Mouse (Mus musculus) limb, embryonic 14.5 days (tissue): ENCODE results near the gene Ccdc93. TPM values are rescaled to one million over a fixed set of nuclear protein-coding genes. Genes with fewer than 3 reads are reported as not detected.
A peak's percentile ranks its signal among the peaks of the same experiment; 100 is the strongest.

Source experiments
- ATAC-seq: fragments of 200-750 bp; cut with Nextera tagmentation; 2 replicates; pipeline ENCODE4 v1.8.0; 2017; ENCODE audit warnings: low read depth, moderate number of reproducible peaks, moderate TSS enrichment; ENCODE audit not compliant: low FRiP score
- DNase-seq: peaks from one replicate; pipeline ENCODE4 v3.0.0-alpha.2; 2015; ENCODE audit warnings: low spot score
- H3K27ac ChIP-seq: fragments of 300-500 bp; sonication (generic); replicated peaks from 2 replicates; pipeline ENCODE4 v1.5.1; 2014; ENCODE audit warnings: low read depth, mild to moderate bottlenecking, low read length, moderate library complexity, mixed read lengths
- H3K27me3 ChIP-seq: fragments of 300-500 bp; sonication (generic); 2 replicates; pipeline ENCODE4 v1.6.1; 2014; ENCODE audit warnings: low read length, mixed read lengths; ENCODE audit not compliant: control insufficient read depth, insufficient read depth
- H3K36me3 ChIP-seq: fragments of 300-500 bp; sonication (generic); 2 replicates; pipeline ENCODE4 v1.6.1; 2014; ENCODE audit warnings: mild to moderate bottlenecking, low read length, moderate library complexity, mixed read lengths; ENCODE audit not compliant: control insufficient read depth, insufficient read depth
- H3K4me1 ChIP-seq: fragments of 300-500 bp; sonication (generic); 2 replicates; pipeline ENCODE4 v1.6.1; 2014; ENCODE audit warnings: antibody characterized with exemption, low read length, mixed read lengths; ENCODE audit not compliant: control insufficient read depth, insufficient read depth
- H3K4me2 ChIP-seq: fragments of 300-500 bp; sonication (generic); replicated peaks from 2 replicates; pipeline ENCODE4 v1.6.1; 2014; ENCODE audit warnings: low read depth, mild to moderate bottlenecking, low read length, moderate library complexity; ENCODE audit not compliant: severe bottlenecking
- H3K4me3 ChIP-seq: fragments of 300-500 bp; sonication (generic); replicated peaks from 2 replicates; pipeline ENCODE4 v1.5.1; 2014; ENCODE audit warnings: low read length
- H3K9ac ChIP-seq: fragments of 300-500 bp; sonication (generic); 2 replicates; pipeline ENCODE4 v1.6.1; 2014; ENCODE audit warnings: mild to moderate bottlenecking, low read depth, low read length, moderate library complexity; ENCODE audit not compliant: severe bottlenecking
- H3K9me3 ChIP-seq: fragments of 300-500 bp; sonication (generic); 2 replicates; pipeline ENCODE4 v1.6.1; 2016; ENCODE audit warnings: low read length; ENCODE audit not compliant: control insufficient read depth
- POLR2A ChIP-seq: fragments of 200-500 bp; IDR thresholded peaks from 2 replicates; pipeline ENCODE4 v1.8.0; 2012; ENCODE audit warnings: inconsistent platforms, mild to moderate bottlenecking, moderate library complexity, borderline replicate concordance; ENCODE audit not compliant: insufficient read depth, insufficient read length; ENCODE audit errors: extremely low read depth
- WGBS: fragments of 180-500 bp; shearing (Covaris S2); extraction: QIAGEN DNeasy Blood & Tissue Kit; methylation state at CpG from one replicate; pipeline ENCODE4 v1.1.7; 2014; 5-methylcytosine and 5-hydroxymethylcytosine counted together
- polyA plus RNA-seq, 2 experiments: library from polyadenylated mRNA; depleted of rRNA in 1 of 2; stranded (reverse) in 1 of 2; unstranded in 1 of 2; fragments of >200 nt; fragmentation: Nextera tagmentation in 1 of 2; extraction: Ambion mirVana in 1 of 2; gene quantifications; 2 replicates each; pipeline versions ENCODE4 v1.2.1 to v1.2.3; 2012 to 2014

Ccdc93 gene
- polyA plus RNA-seq, 2 experiments, result 12.0 to 16.8 TPM

DNA sequence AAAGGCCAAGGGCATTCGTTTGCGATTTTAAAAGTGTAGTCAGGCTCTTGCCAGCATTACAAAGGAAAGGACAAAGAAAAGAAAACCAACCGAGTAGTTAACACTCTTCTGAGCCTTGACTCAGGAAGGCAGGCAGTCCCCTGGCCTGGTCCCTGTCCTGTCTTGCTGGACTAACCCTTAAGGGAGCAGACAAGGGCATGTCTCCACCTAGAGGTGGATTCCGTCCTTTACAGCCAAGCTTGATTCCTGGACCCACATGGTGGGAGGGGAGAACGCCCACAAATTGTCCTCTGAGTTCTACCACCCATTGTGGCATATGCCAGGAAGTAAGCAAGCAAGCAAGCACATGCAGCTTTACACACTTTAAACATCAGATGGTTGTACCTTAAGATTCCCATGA, 59.4 kb downstream of the Ccdc93 start:
- peaks cover 73% of the 10 kb centered on the region for H3K36me3 ChIP-seq
- no peak for TF ChIP-seq POLR2A
- H3K27me3 ChIP-seq, result no peaks in the 10 kb centered on the region
- H3K4me2 ChIP-seq, result no peak overlapping the region
- no peak overlapping the region for H3K4me3 ChIP-seq
- peak; percentile 42 for DNase-seq
- H3K9ac ChIP-seq, result no peak overlapping the region
- H3K4me1 ChIP-seq, result no peaks in the 10 kb centered on the region
- H3K9me3 ChIP-seq, result no peaks in the 10 kb centered on the region
- 25% methylated on average over 5 of the region's 5 CpGs for WGBS
- H3K27ac ChIP-seq, result no peak overlapping the region
- no peak for ATAC-seq

DNA sequence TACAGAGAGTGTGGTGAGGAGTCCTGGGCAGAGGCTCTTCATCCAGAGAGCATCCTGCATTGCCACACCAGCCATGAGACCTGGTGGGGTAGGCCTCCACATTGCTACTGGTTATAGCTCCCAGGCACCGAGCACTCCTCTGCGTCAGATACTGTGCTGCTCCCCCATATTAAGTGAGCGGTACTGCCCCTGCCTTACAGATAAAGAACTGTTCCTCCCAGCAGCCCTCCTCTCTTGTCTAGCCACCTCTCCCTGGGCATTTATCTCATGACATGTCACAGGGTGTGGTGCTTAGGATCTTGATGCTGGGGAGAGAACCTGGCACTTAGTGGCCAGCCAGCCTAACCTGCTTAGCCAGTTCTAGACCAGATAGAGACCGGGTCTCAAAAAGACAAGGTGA, 66.2 kb downstream of the Ccdc93 start:
- no peak for TF ChIP-seq POLR2A
- 95% methylated on average over 4 of the region's 4 CpGs for WGBS
- peaks cover 83% of the 10 kb centered on the region for H3K36me3 ChIP-seq
- H3K27me3 ChIP-seq, result no peaks in the 10 kb centered on the region
- ATAC-seq (no peak), DNase-seq (no peak)
- H3K4me3 ChIP-seq, result no peak overlapping the region
- no peak overlapping the region for H3K4me2 ChIP-seq
- H3K9ac ChIP-seq, result no peak overlapping the region
- H3K9me3 ChIP-seq, result no peaks in the 10 kb centered on the region
- no peaks in the 10 kb centered on the region for H3K4me1 ChIP-seq
- no peak overlapping the region for H3K27ac ChIP-seq

DNA sequence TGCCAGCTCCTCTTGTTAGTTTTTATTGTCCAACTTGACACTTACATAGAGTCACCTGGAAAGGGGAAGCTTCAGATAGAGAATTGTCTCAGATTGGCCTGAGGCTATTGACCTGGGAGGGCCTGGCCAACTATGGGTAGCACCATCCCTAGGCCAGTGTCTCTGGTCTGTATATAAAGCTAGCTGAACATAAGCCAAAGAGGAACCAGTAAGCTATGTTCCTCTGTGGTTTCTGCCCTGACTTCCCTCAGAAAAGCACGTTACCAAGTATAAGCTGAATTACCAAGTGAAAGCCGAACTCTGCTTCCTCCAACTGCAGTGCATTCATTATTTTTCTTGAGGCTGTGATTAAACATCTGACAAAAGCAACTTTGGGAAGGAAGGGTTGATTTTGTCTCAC, 77.9 kb downstream of the Ccdc93 start:
- Histone ChIP-seq H3K27me3 (no peaks in the 10 kb centered on the region), H3K36me3 (peaks cover 3% of the 10 kb centered on the region; the same call in 1 of the 2 replicates), H3K4me1 (no peaks in the 10 kb centered on the region), H3K9me3 (no peaks in the 10 kb centered on the region), H3K4me3 (no peak overlapping the region), H3K4me2 (no peak overlapping the region), H3K9ac (no peak overlapping the region), H3K27ac (no peak overlapping the region)
- WGBS, result 88% methylated on average over 2 of the region's 2 CpGs
- TF ChIP-seq POLR2A, result no peak
- no peak for DNase-seq
- no peak for ATAC-seq

DNA sequence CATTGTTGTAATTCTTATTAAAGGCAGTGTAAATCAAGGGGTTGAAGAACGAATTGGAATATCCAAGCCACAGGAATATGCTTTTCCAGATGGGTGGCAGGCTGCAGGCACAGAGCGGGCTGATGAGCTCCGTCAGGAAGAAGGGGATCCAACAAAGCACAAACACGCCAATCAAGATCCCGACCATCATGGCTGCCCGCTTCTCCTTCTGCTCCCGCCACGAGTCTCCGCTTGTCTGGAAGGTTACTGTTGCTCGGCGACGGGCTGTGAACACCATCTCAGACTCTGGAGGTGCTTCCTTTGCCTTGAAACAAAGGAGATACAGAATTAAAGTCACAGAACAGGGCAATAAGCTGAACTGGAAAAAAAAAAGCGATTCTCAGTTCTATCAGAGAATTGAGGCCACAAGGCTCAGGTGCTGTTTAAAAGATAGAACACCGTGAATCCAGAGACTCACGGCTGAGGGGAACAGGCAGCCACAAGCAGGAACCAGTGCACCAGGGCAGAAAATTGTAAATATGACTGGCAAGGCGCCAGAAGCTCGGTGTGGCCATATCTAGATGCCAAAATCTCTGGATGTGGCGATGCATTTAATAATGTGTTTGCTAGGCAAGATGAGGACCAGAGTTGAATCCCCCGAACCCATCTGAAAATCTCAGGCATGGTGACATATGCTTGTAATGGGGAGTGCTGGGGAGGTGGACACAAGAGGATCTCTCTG, 79.7 kb downstream of the Ccdc93 start:
- WGBS, result 85% methylated on average over 19 of the region's 19 CpGs
- ATAC-seq (no peak), DNase-seq (no peak)
- peaks cover 3% of the 10 kb centered on the region; the same call in 1 of the 2 replicates for H3K36me3 ChIP-seq
- no peaks in the 10 kb centered on the region for H3K9me3 ChIP-seq
- no peak overlapping the region for H3K4me3 ChIP-seq
- no peak overlapping the region for H3K27ac ChIP-seq
- H3K9ac ChIP-seq, result no peak overlapping the region
- no peaks in the 10 kb centered on the region for H3K4me1 ChIP-seq
- H3K4me2 ChIP-seq, result no peak overlapping the region
- TF ChIP-seq POLR2A, result no peak
- H3K27me3 ChIP-seq, result no peaks in the 10 kb centered on the region

DNA sequence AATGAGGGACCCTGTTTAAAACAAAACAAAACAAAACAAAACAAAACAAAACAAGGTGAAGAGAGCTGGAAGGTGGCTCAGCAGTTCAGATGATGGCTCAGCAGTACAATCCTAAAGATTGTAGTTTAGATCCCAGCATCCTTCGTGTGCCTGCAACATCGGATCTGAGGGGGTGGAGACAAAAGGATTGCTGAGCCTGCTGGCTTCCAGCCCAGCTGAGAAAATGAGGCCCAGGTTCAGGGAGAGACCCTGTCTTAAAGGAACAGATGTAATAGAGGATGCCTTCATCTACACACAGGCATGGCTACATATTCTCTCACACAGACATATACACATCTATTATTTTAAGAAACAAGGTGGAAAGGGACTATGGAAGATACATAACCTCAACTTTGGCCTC, 80.3 kb downstream of the Ccdc93 start:
- H3K27me3 ChIP-seq, result no peaks in the 10 kb centered on the region
- DNase-seq (no peak), ATAC-seq (no peak)
- no peak overlapping the region for H3K4me3 ChIP-seq
- no peak overlapping the region for H3K4me2 ChIP-seq
- H3K4me1 ChIP-seq, result no peaks in the 10 kb centered on the region
- no peaks in the 10 kb centered on the region for H3K9me3 ChIP-seq
- WGBS, result 19% methylated on average over 2 of the region's 2 CpGs
- H3K9ac ChIP-seq, result no peak overlapping the region
- H3K36me3 ChIP-seq, result peaks cover 1% of the 10 kb centered on the region; the same call in 1 of the 2 replicates
- TF ChIP-seq POLR2A, result no peak
- no peak overlapping the region for H3K27ac ChIP-seq
